10 mouse cellular contexts compared by ENCODE assay signal in genomic region chr17:5097545-5098475, GRCm38 (mm10).
A peak's percentile ranks its signal among the peaks of the same experiment; 100 is the strongest.
DNase-seq lines count a peak whose midpoint lies in the region; ATAC-seq and TF ChIP-seq lines count a peak whose summit lies in the region.
"Had no signal": no experiment of that assay in that cellular context is flagged by ENCODE, and none has a peak within 500 bp of the region (broad histone marks: within the 10 kb centered on the region; RNA-seq: fewer than 3 reads in every experiment).

No protein-coding gene starts in this region.

- H3K9me3 ChIP-seq in hindbrain, embryonic 10.5 days: no peaks in the 10 kb centered on the region
- no peaks in the 10 kb centered on the region for H3K9me3 ChIP-seq in hindbrain, embryonic 16.5 days (ENCODE audit: control insufficient read depth, low read length)
- no peaks in the 10 kb centered on the region for H3K9me3 ChIP-seq in E14TG2a.4 (ENCODE audit: low read length)
- no peaks in the 10 kb centered on the region for H3K9me3 ChIP-seq in MEL (replicated peaks; ENCODE audit: insufficient read depth, low read length)
- H3K9me3 ChIP-seq in liver, embryonic 12.5 days (replicated peaks): no peaks in the 10 kb centered on the region
- H3K9me3 ChIP-seq: limb, embryonic 10.5 days had no signal

- TF ChIP-seq CTCF in E14TG2a.4 (conservative IDR thresholded peaks at IDR 0.05; ENCODE audit: low read length) (no peak), MEL (IDR thresholded peaks at IDR 0.05 in 2 of 3, conservative IDR thresholded peaks at IDR 0.05 in 1 of 3; ENCODE audit: control insufficient read depth in 1 of 3, insufficient read depth in 1 of 3, low read depth in 2 of 3, low read length in 3 of 3, poor library complexity in 1 of 3, severe bottlenecking in 1 of 3) (no peak)

- H3K4me2 ChIP-seq in hindbrain, embryonic 16.5 days (ENCODE audit: low read length): no peak overlapping the region
- peak overlapping the region; percentile 70 for H3K4me2 ChIP-seq in liver, embryonic 12.5 days

- DNase-seq in hindbrain, embryonic 10.5 days (ENCODE audit: low spot score): no peak
- no peak for DNase-seq in MEL (ENCODE audit: low read depth, low spot score)
- DNase-seq in spleen, adult 18-20 months: no peak
- no peak for DNase-seq in embryo, embryonic 10.5 days (ENCODE audit: low spot score)

- TF ChIP-seq POLR2A in MEL (IDR thresholded peaks at IDR 0.05; ENCODE audit: control insufficient read depth in 1 of 2, insufficient read depth in 1 of 2, low read depth in 1 of 2, low read length in 2 of 2, poor library complexity in 1 of 2): no peak

- H3K9ac ChIP-seq in hindbrain, embryonic 16.5 days (ENCODE audit: low read depth, low read length): no peak overlapping the region
- no peak overlapping the region for H3K9ac ChIP-seq in MEL (ENCODE audit: control insufficient read depth, low read depth, low read length, poor library complexity, severe bottlenecking)
- H3K9ac ChIP-seq in liver, embryonic 12.5 days: peak overlapping the region; percentile 66

- no peak overlapping the region for H3K4me3 ChIP-seq in hindbrain, embryonic 10.5 days
- no peak overlapping the region for H3K4me3 ChIP-seq in hindbrain, embryonic 16.5 days (ENCODE audit: low read length)
- H3K4me3 ChIP-seq in E14TG2a.4 (replicated peaks; ENCODE audit: low read length) (peak overlapping the region; percentile 52), MEL (ENCODE audit: control insufficient read depth in 1 of 2, insufficient read depth in 1 of 2, low read depth in 2 of 2, low read length in 2 of 2) (no peak overlapping the region)
- no peak overlapping the region for H3K4me3 ChIP-seq in liver, embryonic 12.5 days
- H3K4me3 ChIP-seq: limb, embryonic 10.5 days; myocyte had no signal

- peak overlapping the region; percentile 46 for H3K27ac ChIP-seq in hindbrain, embryonic 10.5 days
- no peak overlapping the region for H3K27ac ChIP-seq in hindbrain, embryonic 16.5 days (ENCODE audit: low read depth, low read length)
- peak overlapping the region; percentile 39; the same call in 1 of the 2 replicates for H3K27ac ChIP-seq in MEL (ENCODE audit: control insufficient read depth, low read depth, low read length)
- H3K27ac ChIP-seq in liver, embryonic 12.5 days: peak overlapping the region; percentile 98
- H3K27ac ChIP-seq: limb, embryonic 10.5 days had no signal

- WGBS in hindbrain, embryonic 10.5 days: 65% methylated on average over 21 of the region's 21 CpGs
- 70% methylated on average over 21 of the region's 21 CpGs for WGBS in hindbrain, embryonic 16.5 days
- WGBS in liver, embryonic 12.5 days (ENCODE audit: insufficient replicate concordance): 50% methylated on average over 21 of the region's 21 CpGs

- peaks cover 19% of the 10 kb centered on the region for H3K36me3 ChIP-seq in hindbrain, embryonic 10.5 days
- H3K36me3 ChIP-seq in hindbrain, embryonic 16.5 days (ENCODE audit: control insufficient read depth, insufficient read depth, low read length): no peaks in the 10 kb centered on the region
- H3K36me3 ChIP-seq in E14TG2a.4 (ENCODE audit: insufficient read depth, low read length) (no peaks in the 10 kb centered on the region), MEL (ENCODE audit: control insufficient read depth in 1 of 2, insufficient read depth in 2 of 2, low read length in 2 of 2) (peaks cover 0 to 24% of the 10 kb centered on the region in 2 experiments; a peak in 2 of 4 replicates)
- no peaks in the 10 kb centered on the region for H3K36me3 ChIP-seq in liver, embryonic 12.5 days

- peaks cover 65% of the 10 kb centered on the region for H3K4me1 ChIP-seq in hindbrain, embryonic 10.5 days (replicated peaks)
- H3K4me1 ChIP-seq in hindbrain, embryonic 16.5 days (ENCODE audit: control insufficient read depth, insufficient read depth, low read depth, low read length): peaks cover 15% of the 10 kb centered on the region
- H3K4me1 ChIP-seq in E14TG2a.4 (replicated peaks; ENCODE audit: low read depth, low read length) (peaks cover 68% of the 10 kb centered on the region), MEL (ENCODE audit: control insufficient read depth in 1 of 2, insufficient read depth in 2 of 2, low read length in 2 of 2) (peaks cover 12 to 19% of the 10 kb centered on the region in 2 experiments)
- H3K4me1 ChIP-seq in liver, embryonic 12.5 days: peaks cover 100% of the 10 kb centered on the region

- no peaks in the 10 kb centered on the region for H3K27me3 ChIP-seq in hindbrain, embryonic 10.5 days (ENCODE audit: insufficient read depth, poor library complexity, severe bottlenecking)
- no peaks in the 10 kb centered on the region for H3K27me3 ChIP-seq in hindbrain, embryonic 16.5 days (replicated peaks; ENCODE audit: control insufficient read depth, insufficient read depth, low read length)
- H3K27me3 ChIP-seq in E14TG2a.4 (ENCODE audit: insufficient read depth, low read length) (no peaks in the 10 kb centered on the region), MEL (ENCODE audit: control insufficient read depth in 1 of 2, insufficient read depth in 2 of 2, low read length in 2 of 2) (no peaks in the 10 kb centered on the region)
- no peaks in the 10 kb centered on the region for H3K27me3 ChIP-seq in liver, embryonic 12.5 days (replicated peaks)
- H3K27me3 ChIP-seq: CH12.LX had no signal

- ATAC-seq in hindbrain, embryonic 16.5 days: no peak
- no peak for ATAC-seq in liver, embryonic 12.5 days

- no peak for TF ChIP-seq RAD21 in MEL (IDR thresholded peaks at IDR 0.05; ENCODE audit: low read depth, low read length)

- no peak for TF ChIP-seq EP300 in MEL (IDR thresholded peaks at IDR 0.05; ENCODE audit: low read depth in 1 of 2, low read length in 2 of 2)

- peaks cover 10% of the 10 kb centered on the region; the same call in 1 of the 2 replicates for H3K79me2 ChIP-seq in MEL (ENCODE audit: control insufficient read depth, insufficient read depth, low read length, poor library complexity)

TF ChIP-seq in MEL, 35 proteins besides CTCF, POLR2A, EP300 and RAD21:
- TF ChIP-seq USF1 (IDR thresholded peaks at IDR 0.05; ENCODE audit: low read depth, low read length): 0 out of 2 replicates have a peak, but pooled peaks have one; percentile 43
- no peak for TF ChIP-seq MAX (IDR thresholded peaks at IDR 0.05; ENCODE audit: low read length)
